Mouse (Mus musculus): ENCODE measurements around the gene Mtor. TPM values are rescaled to one million over a fixed set of nuclear protein-coding genes. Genes with fewer than 3 reads are reported as not detected.

Mtor gene
- polyA plus RNA-seq, 1 experiment from 2014 or later = 23.0 TPM

DNA sequence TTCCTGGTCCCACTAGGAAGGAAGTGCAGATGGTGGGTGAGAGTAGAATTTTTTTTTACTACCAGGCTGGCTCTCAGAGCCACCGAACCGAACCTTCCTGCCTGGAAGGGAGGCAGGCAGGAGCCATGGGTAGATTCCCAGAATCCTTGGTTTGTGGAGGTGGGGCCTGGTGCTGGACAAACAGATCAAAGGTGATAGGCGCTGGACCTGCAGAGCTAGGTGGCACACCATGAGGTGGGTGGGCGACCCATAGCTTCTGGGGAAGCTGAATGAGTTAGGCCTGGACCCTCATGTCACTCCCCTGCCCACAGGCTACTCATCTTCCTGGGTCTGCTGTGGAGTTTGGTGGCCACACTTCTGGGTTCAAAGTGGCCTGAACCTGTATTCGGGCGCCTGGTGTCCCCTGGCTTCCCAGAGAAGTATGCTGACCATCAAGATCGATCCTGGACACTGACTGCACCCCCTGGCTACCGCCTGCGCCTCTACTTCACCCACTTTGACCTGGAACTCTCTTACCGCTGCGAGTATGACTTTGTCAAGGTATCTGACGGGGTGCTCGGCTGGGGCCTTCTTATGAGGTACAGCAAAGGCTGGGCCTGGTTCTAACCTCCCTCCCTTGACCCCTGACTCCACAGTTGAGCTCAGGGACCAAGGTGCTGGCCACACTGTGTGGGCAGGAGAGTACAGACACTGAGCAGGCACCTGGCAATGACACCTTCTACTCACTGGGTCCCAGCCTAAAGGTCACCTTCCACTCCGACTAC lies 154.1 kb downstream of the Mtor start, which contains the start of gene Masp2:
Gene Masp2 (plus strand): TSS at position 198 of the 764 bp plus-strand sequence.
- no peaks in the 10 kb centered on the region for H3K27me3 ChIP-seq (ENCODE audit: control insufficient read depth, insufficient read depth, low read length)
- peaks cover 5% of the 10 kb centered on the region; the same call in 1 of the 2 replicates for H3K36me3 ChIP-seq (ENCODE audit: control insufficient read depth, insufficient read depth, low read length)
- H3K9ac ChIP-seq (ENCODE audit: low read length) = no peak within 1 kb of the TSS
- ATAC-seq (ENCODE audit: insufficient number of reproducible peaks, low FRiP score, low TSS enrichment, low read depth) (no peak), DNase-seq (ENCODE audit: low spot score) (no peak)
- no peaks in the 10 kb centered on the region for H3K4me1 ChIP-seq (ENCODE audit: control insufficient read depth, insufficient read depth, low read length)
- H3K4me3 ChIP-seq (ENCODE audit: low read depth, low read length) = no peak within 1 kb of the TSS
- no peaks in the 10 kb centered on the region for H3K9me3 ChIP-seq (ENCODE audit: control insufficient read depth, low read length)
- H3K27ac ChIP-seq (replicated peaks; ENCODE audit: low read depth, low read length) = no peak within 1 kb of the TSS
- no peak within 1 kb of the TSS for H3K4me2 ChIP-seq (ENCODE audit: low read depth, severe bottlenecking)
- WGBS = 89% methylated on average over 14 of the region's 14 CpGs

DNA sequence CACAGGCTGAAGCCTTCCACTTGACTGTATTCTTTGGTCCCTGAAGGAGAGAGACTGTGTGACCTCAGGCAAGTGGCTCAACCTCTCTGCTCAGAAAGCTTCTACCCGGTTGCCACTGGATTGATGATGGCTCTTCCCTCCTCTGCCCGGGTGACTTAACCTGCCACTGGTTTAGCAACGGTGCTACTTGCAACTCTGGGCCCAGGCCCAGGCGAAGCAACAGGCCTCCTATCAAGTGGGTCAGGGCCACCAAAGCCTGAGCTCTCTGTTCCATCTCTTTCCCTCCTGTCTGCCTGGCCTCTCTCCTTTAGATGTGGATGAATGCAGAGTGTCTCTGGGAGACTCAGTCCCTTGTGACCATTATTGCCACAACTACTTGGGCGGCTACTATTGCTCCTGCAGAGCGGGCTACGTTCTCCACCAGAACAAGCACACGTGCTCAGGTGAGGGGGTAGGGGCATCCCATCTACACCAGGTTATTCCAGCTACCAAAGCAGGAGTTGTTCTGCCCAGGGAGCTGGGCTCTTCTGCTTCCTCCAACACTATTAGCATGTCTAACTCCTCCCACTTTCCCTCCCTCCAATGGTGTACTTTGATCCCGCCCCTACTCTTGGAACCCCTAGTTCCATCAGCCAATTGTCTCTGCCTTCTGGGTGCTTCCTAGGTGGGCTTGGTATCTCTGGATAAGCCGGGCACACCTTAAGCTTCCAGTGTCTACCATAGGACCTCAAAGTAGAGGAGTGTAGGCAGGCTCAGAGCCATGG lies 155.1 kb downstream of the Mtor start:
- H3K4me1 ChIP-seq (ENCODE audit: control insufficient read depth, insufficient read depth, low read length) = no peaks in the 10 kb centered on the region
- DNase-seq (ENCODE audit: low spot score) = no peak
- WGBS = 69% methylated on average over 10 of the region's 10 CpGs
- no peak overlapping the region for H3K4me3 ChIP-seq (ENCODE audit: low read depth, low read length)
- H3K9me3 ChIP-seq (ENCODE audit: control insufficient read depth, low read length) = no peaks in the 10 kb centered on the region
- no peaks in the 10 kb centered on the region for H3K27me3 ChIP-seq (ENCODE audit: control insufficient read depth, insufficient read depth, low read length)
- H3K36me3 ChIP-seq (ENCODE audit: control insufficient read depth, insufficient read depth, low read length) = peaks cover 3% of the 10 kb centered on the region; the same call in 1 of the 2 replicates
- H3K9ac ChIP-seq (ENCODE audit: low read length) = no peak overlapping the region
- no peak overlapping the region for H3K27ac ChIP-seq (replicated peaks; ENCODE audit: low read depth, low read length)
- ATAC-seq (ENCODE audit: insufficient number of reproducible peaks, low FRiP score, low TSS enrichment, low read depth) = no peak
- no peak overlapping the region for H3K4me2 ChIP-seq (ENCODE audit: low read depth, severe bottlenecking)

DNA sequence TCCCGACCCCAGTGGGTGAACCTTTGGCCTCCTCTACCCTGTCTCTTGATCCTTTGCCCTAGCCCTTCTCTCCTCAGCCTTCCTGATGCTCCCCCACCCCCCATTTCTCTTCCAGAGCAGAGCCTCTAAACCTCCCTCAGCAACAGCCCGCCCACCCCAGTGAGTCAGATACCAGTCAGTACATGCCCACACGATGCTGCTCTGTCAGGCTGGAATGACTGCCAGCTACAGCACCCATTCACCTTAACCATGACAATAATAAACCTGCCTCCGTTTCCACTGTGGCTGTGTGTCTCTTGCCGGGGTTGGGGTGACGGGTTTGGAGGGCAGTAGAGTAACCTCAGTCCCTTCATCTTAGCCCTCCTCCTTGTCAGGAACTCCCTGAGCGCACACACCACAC lies 155.7 kb downstream of the Mtor start:
- no peaks in the 10 kb centered on the region for H3K27me3 ChIP-seq (ENCODE audit: control insufficient read depth, insufficient read depth, low read length)
- WGBS = 72% methylated on average over 7 of the region's 7 CpGs
- no peaks in the 10 kb centered on the region for H3K36me3 ChIP-seq (ENCODE audit: control insufficient read depth, insufficient read depth, low read length)

DNA sequence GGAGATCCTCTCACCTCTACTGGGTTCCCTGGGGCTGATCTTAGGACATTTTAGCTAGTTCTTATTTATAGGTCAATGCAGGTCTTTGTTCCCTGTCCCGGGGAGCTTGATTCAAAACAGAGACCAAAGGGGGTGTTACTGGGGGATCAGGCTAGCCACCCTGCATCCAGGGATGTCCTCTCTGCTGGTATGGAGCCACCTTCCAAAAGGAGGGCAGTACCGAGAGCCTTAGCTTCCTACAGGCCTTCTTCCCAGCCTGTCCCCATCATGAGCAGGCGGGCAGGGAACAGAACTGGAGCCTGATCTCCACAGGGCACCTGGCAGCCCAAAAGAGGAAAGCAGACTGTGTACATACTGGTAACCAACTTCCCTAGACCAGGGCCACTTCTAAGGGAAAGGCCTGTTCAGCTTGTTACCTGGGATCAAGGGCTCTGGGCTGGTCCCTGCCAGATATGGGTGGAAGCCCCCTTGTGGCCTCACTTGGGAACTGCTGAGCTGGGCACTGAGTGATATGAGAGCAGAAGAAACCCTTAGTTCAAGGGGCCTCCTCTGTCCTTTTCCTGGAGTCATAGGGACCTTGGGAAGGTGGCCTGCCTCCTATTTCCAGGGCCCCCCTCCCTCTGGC lies 156.2 kb downstream of the Mtor start:
- Histone ChIP-seq H3K9ac (ENCODE audit: low read length) (no peak overlapping the region), H3K4me3 (ENCODE audit: low read depth, low read length) (no peak overlapping the region), H3K4me1 (ENCODE audit: control insufficient read depth, insufficient read depth, low read length) (no peaks in the 10 kb centered on the region), H3K36me3 (ENCODE audit: control insufficient read depth, insufficient read depth, low read length) (no peaks in the 10 kb centered on the region), H3K9me3 (ENCODE audit: control insufficient read depth, low read length) (no peaks in the 10 kb centered on the region), H3K4me2 (ENCODE audit: low read depth, severe bottlenecking) (no peak overlapping the region), H3K27me3 (ENCODE audit: control insufficient read depth, insufficient read depth, low read length) (no peaks in the 10 kb centered on the region), H3K27ac (replicated peaks; ENCODE audit: low read depth, low read length) (no peak overlapping the region)
- WGBS = 94% methylated on average over 3 of the region's 3 CpGs
- peak; percentile 80 for DNase-seq (ENCODE audit: low spot score)
- no peak for ATAC-seq (ENCODE audit: insufficient number of reproducible peaks, low FRiP score, low TSS enrichment, low read depth)

More for the DNA sequence above, 155.7 kb downstream of the Mtor start:
- Histone ChIP-seq H3K27ac (replicated peaks; ENCODE audit: low read depth, low read length) (no peak overlapping the region), H3K4me3 (ENCODE audit: low read depth, low read length) (no peak overlapping the region), H3K4me2 (ENCODE audit: low read depth, severe bottlenecking) (no peak overlapping the region), H3K9ac (ENCODE audit: low read length) (no peak overlapping the region), H3K4me1 (ENCODE audit: control insufficient read depth, insufficient read depth, low read length) (no peaks in the 10 kb centered on the region), H3K9me3 (ENCODE audit: control insufficient read depth, low read length) (no peaks in the 10 kb centered on the region)
- ATAC-seq (ENCODE audit: insufficient number of reproducible peaks, low FRiP score, low TSS enrichment, low read depth) = no peak
- DNase-seq (ENCODE audit: low spot score) = no peak

Other genes with a start within 250 kb of the Mtor start
- 0.40 TPM in 2 replicates for gene Disp3, start 160.6 kb upstream of the Mtor start, polyA plus RNA-seq (2014; fragmentation: Nextera tagmentation; extraction: Ambion mirVana)
- 15.2 and 15.9 TPM in 2 replicates for gene Ubiad1, start 3.8 kb upstream of the Mtor start, polyA plus RNA-seq (2014; fragmentation: Nextera tagmentation; extraction: Ambion mirVana)
- 0.11 and 0.17 TPM in 2 replicates for gene Angptl7, start 51.8 kb downstream of the Mtor start, polyA plus RNA-seq (2014; fragmentation: Nextera tagmentation; extraction: Ambion mirVana)
- 112 and 119 TPM in 2 replicates for gene Exosc10, start 109.8 kb downstream of the Mtor start, polyA plus RNA-seq (2014; fragmentation: Nextera tagmentation; extraction: Ambion mirVana)
- gene Srm, start 142.9 kb downstream of the Mtor start, polyA plus RNA-seq (2014; fragmentation: Nextera tagmentation; extraction: Ambion mirVana) = 212 and 222 TPM in 2 replicates
- 0.16 TPM in 1 of 2 replicates, not detected in the other for gene Masp2, start 153.9 kb downstream of the Mtor start, polyA plus RNA-seq (2014; fragmentation: Nextera tagmentation; extraction: Ambion mirVana)
- gene Tardbp, start 178.4 kb downstream of the Mtor start, polyA plus RNA-seq (2014; fragmentation: Nextera tagmentation; extraction: Ambion mirVana) = 198 and 237 TPM in 2 replicates
- not detected in 2 replicates for gene Gm572, start 194.7 kb downstream of the Mtor start, polyA plus RNA-seq (2014; fragmentation: Nextera tagmentation; extraction: Ambion mirVana)

Data from limb, embryonic 11.5 days (tissue).